Mouse (Mus musculus): ENCODE results near the gene Zfp799.
"Not testable (repeated sequence)": the region's sequence is repeated elsewhere in the genome, so short reads cannot be mapped to it uniquely, and the experiment has no call there.

Zfp799 gene

DNA sequence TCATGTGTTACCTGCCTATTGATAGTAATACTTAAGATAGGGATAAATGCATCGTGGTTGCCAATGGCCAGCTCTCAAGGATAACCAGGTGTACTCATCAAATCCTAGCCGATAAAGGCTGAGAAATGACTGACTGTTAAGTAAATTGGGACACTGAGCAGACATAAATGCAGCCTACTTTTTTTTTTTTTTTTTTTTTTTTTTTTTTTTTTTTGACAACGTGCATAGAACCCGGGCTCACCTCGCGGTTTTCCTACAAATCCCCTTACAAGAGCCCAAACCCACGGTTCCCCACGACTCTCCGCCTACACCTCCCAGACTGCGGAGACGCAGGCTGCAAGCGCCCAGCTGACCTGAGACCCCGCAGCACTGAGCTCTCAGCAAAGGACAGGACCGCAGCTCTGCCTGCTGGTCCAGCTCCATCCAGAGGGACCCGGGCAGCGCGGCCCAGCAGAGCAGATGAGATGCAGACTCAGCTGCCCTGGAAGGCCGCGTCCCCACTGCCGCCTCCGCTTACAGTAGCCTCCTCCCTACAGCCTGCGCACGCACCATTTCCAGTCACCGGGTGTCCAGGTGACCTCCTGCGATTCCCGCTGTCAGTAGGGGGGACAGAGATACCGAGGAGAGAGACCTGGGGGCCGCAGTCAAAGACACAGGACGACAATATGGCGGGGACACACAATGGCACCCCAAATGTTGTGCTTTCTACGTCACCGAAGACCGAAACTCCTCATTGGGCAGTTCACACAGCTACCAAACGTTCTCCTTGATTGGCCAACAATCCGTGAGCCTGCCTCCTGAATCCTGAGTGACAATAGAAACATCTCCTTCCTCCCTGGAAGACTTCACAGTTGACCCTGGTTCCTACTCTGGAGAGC is at the start of gene Zfp799:
Gene Zfp799 (minus strand): TSS at position 722 of the 878 bp plus-strand sequence.
- DNase-seq (ENCODE audit: low spot score in 2 of 2): peak; percentile 80 to 88

- DNase-seq (ENCODE audit: low spot score in 2 of 2): no peak
These were observed 48.7 kb upstream of the Zfp799 start for GRCm38 (mm10) chr17:32878773-32879172.

GRCm38 (mm10) chr17:32877471-32878171 is 47.6 kb upstream of the Zfp799 start:
- DNase-seq (ENCODE audit: low spot score in 2 of 2): no peak

DNA sequence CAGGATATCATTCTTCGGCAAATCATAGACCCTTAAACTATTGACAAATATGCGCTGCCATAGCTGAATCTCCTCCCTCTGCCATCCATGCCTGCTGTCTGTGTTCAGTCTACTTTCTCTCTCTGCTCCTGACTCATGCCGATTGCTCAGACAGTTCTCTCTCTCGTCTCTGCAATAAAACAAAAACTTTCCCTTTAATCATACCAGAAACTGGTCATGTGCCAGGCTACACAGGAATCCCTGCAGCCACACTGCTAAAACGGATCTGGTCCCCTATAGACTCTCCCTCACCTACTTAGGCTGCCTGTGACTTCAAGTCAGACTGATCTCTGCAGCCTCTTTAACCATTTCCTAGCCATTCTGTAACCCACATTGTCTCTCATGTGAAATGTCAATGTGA is 42.6 kb upstream of the Zfp799 start:
- DNase-seq (ENCODE audit: low spot score in 2 of 2): no peak

- no peak for DNase-seq (ENCODE audit: low spot score in 2 of 2)
These were observed 42.0 kb upstream of the Zfp799 start for GRCm38 (mm10) chr17:32872091-32872490.

GRCm38 (mm10) chr17:32871483-32871882 is 41.4 kb upstream of the Zfp799 start:
- no peak for DNase-seq (ENCODE audit: low spot score in 2 of 2)

DNA sequence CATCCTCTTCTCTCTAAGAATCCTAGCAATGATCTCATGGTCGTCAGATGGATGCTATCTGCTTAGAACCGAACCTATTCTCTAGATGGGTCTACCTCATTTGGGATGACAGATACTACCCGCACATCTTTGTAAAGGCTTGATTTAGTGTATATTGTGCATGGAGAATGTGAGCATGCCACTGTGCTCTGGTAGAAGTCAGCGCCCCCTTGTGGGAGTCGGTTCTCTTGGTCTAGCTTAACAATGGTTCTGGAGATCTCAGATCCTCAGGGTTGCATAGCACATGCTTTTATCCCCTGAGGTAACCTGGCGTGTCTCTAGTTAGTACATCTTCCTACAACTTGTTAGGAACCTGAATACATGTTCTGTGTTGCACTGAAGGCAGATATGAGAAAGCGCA is 37.2 kb upstream of the Zfp799 start:
- DNase-seq (ENCODE audit: low spot score in 2 of 2): not testable (repeated sequence)

- DNase-seq (ENCODE audit: low spot score in 2 of 2): not testable (repeated sequence)
These were observed 26.7 kb upstream of the Zfp799 start for GRCm38 (mm10) chr17:32856713-32857112.

DNA sequence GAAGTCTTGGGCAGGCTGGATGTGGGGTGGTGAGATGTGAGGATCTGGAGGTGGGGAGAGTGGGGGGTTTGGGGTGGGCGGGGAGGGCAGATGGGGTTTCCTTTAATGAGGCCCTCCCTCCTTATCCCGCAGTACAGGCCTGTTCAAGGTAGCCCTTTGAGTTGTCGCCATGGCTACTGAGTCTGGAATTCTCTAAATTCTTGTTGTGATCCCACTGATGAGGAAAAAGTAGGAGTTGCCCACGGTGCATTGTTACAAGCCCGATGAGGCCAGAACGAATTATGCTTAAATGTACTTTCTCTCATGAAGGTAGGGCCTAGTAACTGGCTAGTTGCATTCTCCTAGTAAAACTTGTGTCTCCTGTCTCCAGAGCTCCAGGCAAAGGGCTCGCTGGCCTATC is 21.5 kb upstream of the Zfp799 start:
- no peak for DNase-seq (ENCODE audit: low spot score in 2 of 2)

DNA sequence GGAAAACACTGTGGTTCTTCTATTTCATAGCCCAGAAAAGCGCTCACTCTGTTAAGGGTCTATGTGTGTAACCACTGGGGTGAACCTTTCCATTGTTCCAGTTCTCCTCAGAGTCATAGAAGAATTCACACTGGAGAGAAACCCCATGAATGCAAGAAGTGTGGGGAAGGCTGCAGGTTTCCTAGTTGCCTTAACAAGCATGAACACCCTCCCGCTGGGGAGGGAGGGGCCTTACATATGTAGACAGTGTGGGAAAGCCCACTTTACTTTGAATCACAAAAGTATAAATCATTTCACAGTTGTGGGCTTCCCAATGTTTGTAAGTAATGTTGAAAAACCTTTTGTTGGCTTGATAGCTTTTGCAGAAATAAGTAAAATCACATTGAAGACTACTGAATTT is 11.3 kb upstream of the Zfp799 start:
- DNase-seq (ENCODE audit: low spot score in 2 of 2): no peak

- DNase-seq (ENCODE audit: low spot score in 2 of 2): no peak
These were observed 9.2 kb upstream of the Zfp799 start for GRCm38 (mm10) chr17:32839083-32839802.

GRCm38 (mm10) chr17:32830418-32830782 is 339 bp upstream of the Zfp799 start:
- DNase-seq (ENCODE audit: low spot score in 2 of 2): no peak

DNA sequence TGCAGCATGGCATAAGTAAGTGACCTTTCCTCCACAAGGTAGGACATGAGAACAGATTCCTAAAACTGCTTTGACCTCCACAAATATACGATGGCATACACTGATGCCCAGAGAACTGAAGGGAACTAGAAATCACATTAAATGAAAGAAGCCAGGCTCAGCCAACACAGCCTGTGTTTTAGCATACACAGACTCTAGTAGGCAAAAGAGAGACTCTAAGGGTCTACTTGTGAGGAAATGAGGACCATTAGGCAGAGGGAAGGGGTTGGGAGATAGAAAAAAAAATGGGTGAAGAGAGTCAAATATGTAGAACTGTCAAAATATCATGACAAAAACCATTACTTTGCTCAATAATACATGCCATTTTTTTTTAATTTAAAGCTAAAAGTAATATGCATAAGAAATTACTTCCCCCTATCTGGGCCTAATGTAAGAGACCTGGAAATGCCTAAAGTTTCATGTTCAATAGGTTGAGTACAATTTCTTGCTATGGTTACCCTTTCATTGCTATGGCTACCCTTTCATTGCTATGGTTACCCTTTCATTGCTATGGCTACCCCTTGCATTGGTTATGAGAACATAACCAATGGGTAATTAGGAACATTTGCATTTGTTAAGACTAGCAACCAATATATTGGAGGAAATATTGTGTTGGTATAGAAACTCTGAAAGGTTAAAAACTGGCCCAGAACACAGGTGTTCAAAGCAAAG is 13.8 kb downstream of the Zfp799 start:
- DNase-seq (ENCODE audit: low spot score in 2 of 2): no peak

GRCm38 (mm10) chr17:32814136-32814535 is 15.9 kb downstream of the Zfp799 start:
- no peak for DNase-seq (ENCODE audit: low spot score in 2 of 2)

- no peak for DNase-seq (ENCODE audit: low spot score in 2 of 2)
These were observed 19.4 kb downstream of the Zfp799 start for GRCm38 (mm10) chr17:32810648-32811047.

DNA sequence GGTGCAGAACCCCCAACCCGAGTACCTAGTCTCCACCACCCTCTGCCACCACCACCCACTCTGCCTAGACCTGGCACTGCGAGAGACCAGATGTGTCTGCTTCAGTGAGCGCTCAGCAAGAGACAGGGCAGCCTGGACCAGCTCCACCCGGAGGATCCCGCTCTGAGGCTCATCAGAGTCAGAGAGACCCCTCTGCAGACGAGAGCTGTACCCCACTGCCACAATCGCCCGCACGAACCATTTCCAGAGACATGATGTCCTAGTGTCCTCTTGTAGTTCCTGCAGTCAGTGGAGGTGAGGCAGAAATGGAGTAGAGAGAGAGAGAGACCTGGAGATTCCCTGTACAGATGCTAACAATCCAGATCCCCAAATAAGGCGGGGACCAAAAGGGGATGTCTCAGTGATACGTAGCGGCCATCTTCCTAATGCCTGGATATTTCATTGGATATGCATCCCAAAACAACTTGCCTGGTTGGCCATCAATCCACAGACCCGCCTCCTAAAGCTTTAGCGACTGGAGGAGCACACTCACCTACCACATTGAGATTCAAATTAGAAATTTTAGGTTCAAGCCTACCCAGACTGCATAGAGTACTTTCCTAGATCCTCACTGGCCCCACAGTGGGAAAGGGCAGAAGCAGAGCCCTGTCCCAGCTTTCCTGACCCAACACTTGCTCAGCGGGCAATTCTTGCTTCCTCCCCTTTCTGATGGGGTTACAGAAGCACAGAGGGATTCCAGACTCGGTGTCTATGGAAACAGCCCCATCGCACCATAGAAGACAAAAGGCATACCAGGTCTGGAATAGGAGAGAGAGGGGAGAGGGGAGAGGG is 20.3 kb downstream of the Zfp799 start, which contains the start of gene Zfp811:
Gene Zfp811 (minus strand): TSS at position 388 of the 831 bp plus-strand sequence.
- peak; percentile 65 for DNase-seq (ENCODE audit: low spot score in 2 of 2)

DNA sequence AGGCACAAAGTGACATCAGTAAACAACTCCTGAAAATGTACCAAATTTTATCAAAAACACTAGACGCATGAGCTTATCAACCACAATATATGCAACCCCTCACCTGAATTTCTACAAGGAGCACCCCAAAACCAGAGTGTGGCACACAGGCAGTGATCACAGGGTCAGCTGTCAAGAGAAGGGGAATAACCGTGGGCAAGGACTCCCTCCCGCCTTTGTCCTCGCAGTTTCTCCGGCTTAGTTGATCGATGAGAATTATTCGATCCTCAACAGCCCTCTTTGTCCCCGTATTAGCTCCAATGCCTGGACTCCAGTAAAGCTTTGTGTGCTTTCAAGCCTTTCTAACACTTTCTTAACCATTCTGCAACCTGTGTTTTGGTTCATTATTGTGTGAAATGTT is 21.1 kb downstream of the Zfp799 start:
- DNase-seq (ENCODE audit: low spot score in 2 of 2): no peak

- no peak for DNase-seq (ENCODE audit: low spot score in 2 of 2)
These were observed 40.8 kb downstream of the Zfp799 start for GRCm38 (mm10) chr17:32789244-32789643.

DNA sequence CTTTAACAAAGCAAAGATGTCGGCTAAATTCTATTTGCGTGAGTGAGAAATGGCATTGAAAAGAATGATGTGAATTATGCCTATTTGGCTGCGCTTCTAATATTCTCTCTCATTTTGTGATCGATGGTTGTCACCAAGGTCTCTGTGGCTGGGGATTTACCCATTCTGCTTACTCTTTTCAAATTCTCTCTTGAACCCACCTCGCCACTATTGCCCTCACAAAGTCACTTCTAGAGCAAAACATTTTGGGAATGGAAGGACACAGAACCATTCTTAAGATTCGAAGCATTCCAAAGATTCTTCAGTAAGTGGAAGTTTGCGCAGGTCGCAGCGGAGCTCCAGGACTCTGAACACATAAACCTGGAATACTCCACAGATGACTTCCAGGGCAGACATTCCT is 41.5 kb downstream of the Zfp799 start:
- DNase-seq (ENCODE audit: low spot score in 2 of 2): no peak

DNA sequence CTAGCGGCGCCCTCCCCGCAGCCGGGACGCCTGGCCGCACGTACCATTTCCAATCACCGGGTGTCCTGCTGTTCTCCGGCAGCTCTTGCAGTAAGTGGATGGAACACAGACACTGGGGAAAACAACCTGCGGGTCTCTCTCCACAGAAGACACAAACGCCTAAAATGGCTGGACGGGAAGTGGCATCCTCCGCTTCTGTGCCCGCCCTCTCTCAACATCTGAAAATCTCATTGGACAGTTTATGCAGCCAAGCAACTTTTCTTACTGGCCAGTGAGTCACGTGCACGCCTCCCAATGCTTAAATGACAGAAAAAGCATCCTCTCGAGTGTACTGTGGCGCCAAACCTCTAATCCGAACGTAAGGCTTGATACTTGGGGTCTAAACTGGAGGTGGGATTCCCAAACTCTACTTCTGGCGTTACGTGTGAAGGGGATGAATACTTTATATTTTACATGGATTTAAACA is 41.9 kb downstream of the Zfp799 start, which contains the start of gene Zfp871:
Gene Zfp871 (minus strand): TSS at position 194 of the 466 bp plus-strand sequence.
- DNase-seq (ENCODE audit: low spot score in 2 of 2): peak; percentile 91 to 93

All from right cerebral cortex, adult 2 months (tissue).